Mouse (Mus musculus): ENCODE measurements around the gene Pdxp. TPM values are rescaled to one million over a fixed set of nuclear protein-coding genes. Genes with fewer than 3 reads are reported as not detected.
A peak's percentile ranks its signal among the peaks of the same experiment; 100 is the strongest.

Pdxp gene
- polyA plus RNA-seq, 1 experiment from 2014 or later, result 1.9 TPM

DNA sequence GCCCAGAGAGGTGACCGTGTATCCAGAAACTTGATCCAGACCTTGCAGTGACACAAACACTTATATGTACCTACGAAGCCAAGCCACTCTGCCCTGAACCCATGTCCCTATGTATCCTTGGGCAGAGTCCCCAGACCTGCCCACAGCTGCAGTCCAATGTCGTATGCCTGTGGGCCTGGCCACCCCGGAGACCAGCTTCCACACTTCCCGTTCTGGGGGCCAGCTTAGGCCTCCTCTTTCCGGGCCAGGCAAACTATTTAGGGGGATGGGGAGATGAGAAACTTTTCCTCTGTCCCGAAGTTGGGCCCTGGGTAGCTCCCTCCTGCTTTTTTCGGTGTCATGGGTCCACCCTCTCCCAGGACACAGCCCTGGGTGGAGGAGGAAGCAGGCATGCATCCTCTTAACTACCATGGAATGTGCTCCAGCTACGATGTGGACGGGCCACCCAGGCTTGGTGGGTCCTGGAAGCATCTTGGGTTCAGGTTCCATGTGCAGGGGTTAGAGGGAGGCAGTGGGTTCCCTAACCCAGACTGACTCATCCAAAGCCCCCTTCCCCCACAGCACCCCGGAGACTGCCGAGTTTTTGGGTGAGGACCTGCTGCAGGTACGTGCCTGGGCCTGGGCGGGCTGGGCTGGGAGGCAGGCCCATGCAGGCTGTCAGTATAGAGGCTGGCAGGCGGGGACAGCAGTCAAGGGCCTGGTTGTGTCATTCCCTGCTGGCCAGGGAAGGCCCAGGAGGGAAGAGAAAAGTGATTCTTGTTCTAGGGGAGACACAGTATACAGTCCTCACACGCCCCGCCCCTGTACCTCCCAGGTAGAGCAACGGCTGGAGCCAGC is 12.9 kb upstream of the Pdxp start:
- Histone ChIP-seq H3K4me2 (ENCODE audit: low read depth, low read length) (peak overlapping the region; percentile 99), H3K27me3 (ENCODE audit: insufficient read depth, low read length) (no peaks in the 10 kb centered on the region), H3K4me3 (ENCODE audit: low read depth, low read length) (peak overlapping the region; percentile 83), H3K36me3 (replicated peaks; ENCODE audit: insufficient read depth, low read length) (peaks cover 17% of the 10 kb centered on the region; the same call in 1 of the 2 replicates), H3K9me3 (ENCODE audit: low read length) (no peaks in the 10 kb centered on the region), H3K9ac (replicated peaks) (peak overlapping the region; percentile 82), H3K4me1 (ENCODE audit: insufficient read depth) (peaks cover 50% of the 10 kb centered on the region), H3K27ac (ENCODE audit: low read depth) (peak overlapping the region; percentile 84)
- ATAC-seq, result no peak
- TF ChIP-seq EP300 (IDR thresholded peaks at IDR 0.05; ENCODE audit: low read depth) (no peak), CTCF (IDR thresholded peaks at IDR 0.05; ENCODE audit: low read depth) (no peak)
- 26% methylated on average over 18 of the region's 18 CpGs for WGBS (ENCODE audit: insufficient replicate concordance)
- DNase-seq, result peak; percentile 41

- Histone ChIP-seq H3K4me3 (ENCODE audit: low read depth, low read length) (peak overlapping the region; percentile 83; the same call in 1 of the 2 replicates), H3K36me3 (replicated peaks; ENCODE audit: insufficient read depth, low read length) (peaks cover 22% of the 10 kb centered on the region), H3K27me3 (ENCODE audit: insufficient read depth, low read length) (no peaks in the 10 kb centered on the region), H3K27ac (ENCODE audit: low read depth) (peak overlapping the region; percentile 84; the same call in 1 of the 2 replicates), H3K4me2 (ENCODE audit: low read depth, low read length) (peak overlapping the region; percentile 99), H3K4me1 (ENCODE audit: insufficient read depth) (peaks cover 44% of the 10 kb centered on the region), H3K9me3 (ENCODE audit: low read length) (no peaks in the 10 kb centered on the region), H3K9ac (replicated peaks) (no peak overlapping the region; the same call in 1 of the 2 replicates)
- no peak for DNase-seq
- 65% methylated on average over 8 of the region's 8 CpGs for WGBS (ENCODE audit: insufficient replicate concordance)
- no peak for TF ChIP-seq CTCF (IDR thresholded peaks at IDR 0.05; ENCODE audit: low read depth)
- TF ChIP-seq EP300 (IDR thresholded peaks at IDR 0.05; ENCODE audit: low read depth), result no peak
- ATAC-seq, result no peak
These were observed 12.3 kb upstream of the Pdxp start for GRCm38 (mm10) chr15:78901422-78901789.

GRCm38 (mm10) chr15:78903243-78903642 is 10.5 kb upstream of the Pdxp start:
- Histone ChIP-seq H3K27me3 (ENCODE audit: insufficient read depth, low read length) (no peaks in the 10 kb centered on the region), H3K4me1 (ENCODE audit: insufficient read depth) (peaks cover 26% of the 10 kb centered on the region), H3K9ac (replicated peaks) (peak overlapping the region; percentile 53; the same call in 1 of the 2 replicates), H3K4me3 (ENCODE audit: low read depth, low read length) (no peak overlapping the region), H3K4me2 (ENCODE audit: low read depth, low read length) (peak overlapping the region; percentile 15; the same call in 1 of the 2 replicates), H3K9me3 (ENCODE audit: low read length) (no peaks in the 10 kb centered on the region), H3K27ac (ENCODE audit: low read depth) (no peak overlapping the region), H3K36me3 (replicated peaks; ENCODE audit: insufficient read depth, low read length) (peaks cover 40% of the 10 kb centered on the region)
- WGBS (ENCODE audit: insufficient replicate concordance), result 6% methylated on average over 2 of the region's 2 CpGs
- TF ChIP-seq EP300 (IDR thresholded peaks at IDR 0.05; ENCODE audit: low read depth), result no peak
- peak; percentile 97 for TF ChIP-seq CTCF (IDR thresholded peaks at IDR 0.05; ENCODE audit: low read depth)
- peak; percentile 52 for ATAC-seq
- DNase-seq, result peak; percentile 87

DNA sequence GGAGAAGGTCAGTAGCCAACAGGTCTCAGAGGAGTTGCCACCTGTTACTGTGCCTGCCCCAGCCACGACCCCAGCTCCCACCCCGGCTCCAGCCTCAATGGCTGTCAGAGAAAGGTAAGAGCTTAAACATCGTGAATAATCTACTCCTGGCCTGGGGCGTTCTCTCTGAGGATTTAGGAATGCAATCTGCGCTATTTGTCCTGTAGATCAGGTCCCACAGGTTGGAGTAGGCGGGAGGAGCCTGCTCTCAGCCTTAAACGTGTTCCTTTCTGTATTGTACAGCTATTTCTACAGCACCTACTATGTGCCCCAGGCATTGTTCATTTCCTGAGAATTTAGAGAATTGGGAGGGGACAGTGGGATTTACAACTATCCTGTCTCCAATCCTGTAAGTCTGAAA is 5.3 kb upstream of the Pdxp start:
- WGBS (ENCODE audit: insufficient replicate concordance), result 80% methylated on average over 7 of the region's 7 CpGs
- Histone ChIP-seq H3K9ac (replicated peaks) (no peak overlapping the region), H3K4me1 (ENCODE audit: insufficient read depth) (no peaks in the 10 kb centered on the region), H3K4me2 (ENCODE audit: low read depth, low read length) (no peak overlapping the region), H3K27ac (ENCODE audit: low read depth) (no peak overlapping the region), H3K4me3 (ENCODE audit: low read depth, low read length) (no peak overlapping the region), H3K36me3 (replicated peaks; ENCODE audit: insufficient read depth, low read length) (peaks cover 53% of the 10 kb centered on the region), H3K9me3 (ENCODE audit: low read length) (no peaks in the 10 kb centered on the region), H3K27me3 (ENCODE audit: insufficient read depth, low read length) (no peaks in the 10 kb centered on the region)
- no peak for DNase-seq
- no peak for ATAC-seq
- TF ChIP-seq EP300 (IDR thresholded peaks at IDR 0.05; ENCODE audit: low read depth) (no peak), CTCF (IDR thresholded peaks at IDR 0.05; ENCODE audit: low read depth) (no peak)

- Histone ChIP-seq H3K4me3 (ENCODE audit: low read depth, low read length) (no peak overlapping the region), H3K36me3 (replicated peaks; ENCODE audit: insufficient read depth, low read length) (peaks cover 53% of the 10 kb centered on the region), H3K27me3 (ENCODE audit: insufficient read depth, low read length) (no peaks in the 10 kb centered on the region), H3K4me2 (ENCODE audit: low read depth, low read length) (no peak overlapping the region), H3K9ac (replicated peaks) (no peak overlapping the region), H3K4me1 (ENCODE audit: insufficient read depth) (peaks cover 4% of the 10 kb centered on the region), H3K27ac (ENCODE audit: low read depth) (no peak overlapping the region), H3K9me3 (ENCODE audit: low read length) (no peaks in the 10 kb centered on the region)
- DNase-seq (no peak), ATAC-seq (no peak)
- no peak for TF ChIP-seq EP300 (IDR thresholded peaks at IDR 0.05; ENCODE audit: low read depth)
- TF ChIP-seq CTCF (IDR thresholded peaks at IDR 0.05; ENCODE audit: low read depth), result no peak
- WGBS (ENCODE audit: insufficient replicate concordance), result 67% methylated on average over 8 of the region's 8 CpGs
These were observed 4.7 kb upstream of the Pdxp start for GRCm38 (mm10) chr15:78908982-78909381.

DNA sequence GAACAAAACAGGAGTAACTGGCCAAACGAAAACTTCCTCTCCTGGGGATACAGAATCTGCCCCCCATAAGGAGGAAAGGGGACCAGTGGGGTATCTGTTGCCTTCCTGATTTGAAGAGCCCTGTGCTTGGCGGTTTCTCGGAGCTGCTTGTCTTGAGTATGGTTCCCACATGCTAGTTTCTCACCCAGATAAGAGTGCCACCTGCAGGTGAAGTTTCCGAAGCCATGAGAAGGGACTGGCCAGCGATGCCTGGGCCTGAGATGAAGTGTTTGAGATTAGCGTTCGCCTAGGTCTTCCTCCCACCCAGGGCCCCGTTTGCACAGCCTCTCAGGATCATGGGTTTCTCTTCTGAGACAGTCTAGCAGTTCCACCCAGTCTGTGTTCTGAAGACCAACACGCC is 1.7 kb upstream of the Pdxp start:
- Histone ChIP-seq H3K36me3 (replicated peaks; ENCODE audit: insufficient read depth, low read length) (peaks cover 33% of the 10 kb centered on the region), H3K4me1 (ENCODE audit: insufficient read depth) (peaks cover 23% of the 10 kb centered on the region), H3K4me3 (ENCODE audit: low read depth, low read length) (no peak overlapping the region), H3K4me2 (ENCODE audit: low read depth, low read length) (no peak overlapping the region), H3K9me3 (ENCODE audit: low read length) (no peaks in the 10 kb centered on the region), H3K9ac (replicated peaks) (no peak overlapping the region), H3K27me3 (ENCODE audit: insufficient read depth, low read length) (peaks cover 2% of the 10 kb centered on the region; the same call in 1 of the 2 replicates), H3K27ac (ENCODE audit: low read depth) (no peak overlapping the region)
- 39% methylated on average over 9 of the region's 9 CpGs for WGBS (ENCODE audit: insufficient replicate concordance)
- no peak for DNase-seq
- TF ChIP-seq CTCF (IDR thresholded peaks at IDR 0.05; ENCODE audit: low read depth), result peak; percentile 69
- no peak for TF ChIP-seq EP300 (IDR thresholded peaks at IDR 0.05; ENCODE audit: low read depth)
- no peak for ATAC-seq

All from liver, postnatal 0 days (tissue).